8 mouse cellular contexts compared by ENCODE assay signal in genomic region chr16:90629121-90629930, GRCm38 (mm10).
DNase-seq lines count a peak whose midpoint lies in the region; ATAC-seq and TF ChIP-seq lines count a peak whose summit lies in the region.

No protein-coding gene starts in this region.

- H3K27ac ChIP-seq in lung, postnatal 0 days (ENCODE audit: low read length) = peak overlapping the region; percentile 35
- peak overlapping the region; percentile 13 for H3K27ac ChIP-seq in hindbrain, embryonic 13.5 days
- 0 out of 2 replicates have a peak overlapping the region, but pooled peaks have one; percentile 3 for H3K27ac ChIP-seq in liver, embryonic 12.5 days

- H3K4me3 ChIP-seq in lung, postnatal 0 days (ENCODE audit: low read depth, low read length) = no peak overlapping the region
- H3K4me3 ChIP-seq in hindbrain, embryonic 13.5 days = no peak overlapping the region
- no peak overlapping the region for H3K4me3 ChIP-seq in liver, embryonic 12.5 days

- no peaks in the 10 kb centered on the region for H3K27me3 ChIP-seq in lung, postnatal 0 days (replicated peaks; ENCODE audit: insufficient read depth, low read length)
- peaks cover 2% of the 10 kb centered on the region; the same call in 1 of the 2 replicates for H3K27me3 ChIP-seq in hindbrain, embryonic 13.5 days
- no peaks in the 10 kb centered on the region for H3K27me3 ChIP-seq in liver, embryonic 12.5 days (replicated peaks)

- no peak for TF ChIP-seq CTCF in lung, postnatal 0 days (IDR thresholded peaks at IDR 0.05)

- no peak for ATAC-seq in lung, postnatal 0 days
- ATAC-seq in hindbrain, embryonic 13.5 days (ENCODE audit: low FRiP score) = peak; percentile 58; the same call in 1 of the 2 replicates
- ATAC-seq in liver, embryonic 12.5 days = no peak; the same call in 1 of the 2 replicates
- ATAC-seq in activated CD4-positive, CD25-positive, alpha-beta regulatory T cell, adult 4 months = no peak
- no peak for ATAC-seq in monocyte, adult 5-6 weeks (replicated peaks; ENCODE audit: insufficient number of reproducible peaks, low FRiP score, low TSS enrichment, poor library complexity, severe bottlenecking)

- no peaks in the 10 kb centered on the region for H3K9me3 ChIP-seq in lung, postnatal 0 days (ENCODE audit: low read length)
- no peaks in the 10 kb centered on the region for H3K9me3 ChIP-seq in hindbrain, embryonic 13.5 days
- H3K9me3 ChIP-seq in liver, embryonic 12.5 days (replicated peaks) = no peaks in the 10 kb centered on the region

- peak; percentile 37 for DNase-seq in lung, postnatal 0 days (ENCODE audit: low spot score)
- no peak for DNase-seq in lung, postnatal 25 days (ENCODE audit: low spot score)
- DNase-seq in gastrocnemius, adult 18-20 months (ENCODE audit: low spot score) = peak; percentile 21
- DNase-seq in layer of hippocampus, postnatal 10 days (ENCODE audit: low spot score in 2 of 2) = no peak

- TF ChIP-seq EP300 in lung, postnatal 0 days (IDR thresholded peaks at IDR 0.05) = no peak

- 38% methylated on average over 19 of the region's 19 CpGs for WGBS in lung, postnatal 0 days
- 37% methylated on average over 19 of the region's 19 CpGs for WGBS in hindbrain, embryonic 13.5 days
- 47% methylated on average over 19 of the region's 19 CpGs for WGBS in liver, embryonic 12.5 days (ENCODE audit: insufficient replicate concordance)

- no peak overlapping the region for H3K9ac ChIP-seq in lung, postnatal 0 days (replicated peaks; ENCODE audit: low read depth)
- peak overlapping the region; percentile 20; the same call in 1 of the 2 replicates for H3K9ac ChIP-seq in hindbrain, embryonic 13.5 days
- no peak overlapping the region for H3K9ac ChIP-seq in liver, embryonic 12.5 days

- H3K4me1 ChIP-seq in lung, postnatal 0 days (ENCODE audit: insufficient read depth, low read depth, low read length) = peaks cover 20% of the 10 kb centered on the region
- peaks cover 38% of the 10 kb centered on the region for H3K4me1 ChIP-seq in hindbrain, embryonic 13.5 days (replicated peaks)
- H3K4me1 ChIP-seq in liver, embryonic 12.5 days = peaks cover 8% of the 10 kb centered on the region; the same call in 1 of the 2 replicates

- no peaks in the 10 kb centered on the region for H3K36me3 ChIP-seq in lung, postnatal 0 days (ENCODE audit: insufficient read depth, low read length)
- no peaks in the 10 kb centered on the region for H3K36me3 ChIP-seq in hindbrain, embryonic 13.5 days
- H3K36me3 ChIP-seq in liver, embryonic 12.5 days = no peaks in the 10 kb centered on the region

- no peak overlapping the region for H3K4me2 ChIP-seq in lung, postnatal 0 days (replicated peaks; ENCODE audit: low read depth, low read length)
- no peak overlapping the region for H3K4me2 ChIP-seq in hindbrain, embryonic 13.5 days
- no peak overlapping the region for H3K4me2 ChIP-seq in liver, embryonic 12.5 days

Comparison
In these comparisons a context has a peak if more than half of its experiments do, and no peak if none do; other contexts are left out.
1. DNase-seq: peak in lung, postnatal 0 days (single experiment) and gastrocnemius, adult 18-20 months (single experiment); none in lung, postnatal 25 days (single experiment) and layer of hippocampus, postnatal 10 days (0 of 2).
2. Peak in every context shown above with its lines, with median percentiles within 50 percentile points of each other: H3K27ac ChIP-seq.